Mouse (Mus musculus): Measurements from ENCODE around the gene Erc2.

Erc2 gene

DNA sequence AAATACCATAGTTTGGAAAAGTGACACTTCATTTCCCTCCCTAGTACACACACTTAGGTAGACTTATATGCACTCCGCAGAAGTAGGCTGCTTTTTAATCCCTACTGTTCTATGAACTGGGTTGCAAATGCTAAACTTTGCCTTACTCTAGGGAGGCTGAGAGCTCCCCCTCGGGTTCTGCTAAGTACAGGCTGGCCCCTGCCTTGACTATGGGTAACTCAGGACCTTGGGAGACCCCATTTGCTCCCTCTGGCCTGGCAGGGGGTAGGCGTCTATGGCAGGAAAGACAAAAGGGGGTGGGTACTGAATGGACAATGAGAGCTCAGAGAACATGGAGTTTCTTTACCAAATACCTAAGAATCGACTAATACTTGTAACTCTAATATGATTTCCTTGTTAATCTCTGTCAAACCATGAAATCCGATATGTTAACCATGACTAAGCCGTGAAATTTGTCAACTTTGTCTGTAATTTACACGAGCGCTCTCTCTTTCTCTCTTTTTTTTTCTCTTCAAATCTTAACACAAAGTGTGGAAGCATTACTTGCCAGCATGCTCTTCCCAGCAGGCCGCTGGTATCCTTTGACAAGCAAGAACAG, 754.1 kb downstream of the Erc2 start:
- DNase-seq (ENCODE audit: low spot score): no peak

DNA sequence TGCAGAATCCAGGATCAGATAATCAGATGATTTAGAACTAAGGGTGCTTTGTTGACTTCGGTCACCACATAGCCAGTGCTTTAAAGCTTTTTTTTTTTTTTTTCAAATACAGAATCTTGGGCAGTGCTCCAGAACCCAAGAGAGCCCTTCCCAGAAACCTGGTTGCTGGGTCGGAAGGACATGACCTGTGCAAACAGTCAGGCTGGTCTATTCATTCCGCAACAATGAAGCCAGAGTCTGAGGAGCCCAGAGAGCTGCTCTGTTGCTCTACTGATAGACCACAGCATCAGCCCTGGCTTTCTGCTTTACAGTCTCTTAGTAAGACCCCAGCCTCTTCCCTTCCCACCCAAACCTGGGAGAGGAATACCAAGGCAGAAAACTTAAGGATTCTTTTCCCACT, 755.3 kb downstream of the Erc2 start:
- DNase-seq (ENCODE audit: low spot score): no peak

DNA sequence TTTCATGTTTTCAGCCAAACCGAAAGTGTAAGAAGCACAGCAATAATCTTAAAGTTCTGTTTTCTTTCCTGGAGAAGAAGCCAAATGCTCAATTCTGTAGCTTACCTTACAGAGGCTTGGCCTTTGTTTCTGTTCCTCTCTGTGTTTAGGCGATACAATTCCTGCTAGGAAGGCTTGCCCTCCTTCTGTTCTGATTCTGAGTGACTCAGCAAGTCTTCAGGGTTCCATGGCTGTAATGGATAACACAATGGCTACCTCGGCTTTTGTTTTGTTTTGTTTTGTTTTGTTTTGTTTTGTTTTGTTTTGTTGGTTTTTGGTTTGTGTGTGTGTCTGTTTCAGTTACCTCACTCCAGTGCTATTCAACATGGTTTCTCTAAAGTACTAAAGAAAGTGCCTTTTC, 757.9 kb downstream of the Erc2 start:
- DNase-seq (ENCODE audit: low spot score): no peak

DNA sequence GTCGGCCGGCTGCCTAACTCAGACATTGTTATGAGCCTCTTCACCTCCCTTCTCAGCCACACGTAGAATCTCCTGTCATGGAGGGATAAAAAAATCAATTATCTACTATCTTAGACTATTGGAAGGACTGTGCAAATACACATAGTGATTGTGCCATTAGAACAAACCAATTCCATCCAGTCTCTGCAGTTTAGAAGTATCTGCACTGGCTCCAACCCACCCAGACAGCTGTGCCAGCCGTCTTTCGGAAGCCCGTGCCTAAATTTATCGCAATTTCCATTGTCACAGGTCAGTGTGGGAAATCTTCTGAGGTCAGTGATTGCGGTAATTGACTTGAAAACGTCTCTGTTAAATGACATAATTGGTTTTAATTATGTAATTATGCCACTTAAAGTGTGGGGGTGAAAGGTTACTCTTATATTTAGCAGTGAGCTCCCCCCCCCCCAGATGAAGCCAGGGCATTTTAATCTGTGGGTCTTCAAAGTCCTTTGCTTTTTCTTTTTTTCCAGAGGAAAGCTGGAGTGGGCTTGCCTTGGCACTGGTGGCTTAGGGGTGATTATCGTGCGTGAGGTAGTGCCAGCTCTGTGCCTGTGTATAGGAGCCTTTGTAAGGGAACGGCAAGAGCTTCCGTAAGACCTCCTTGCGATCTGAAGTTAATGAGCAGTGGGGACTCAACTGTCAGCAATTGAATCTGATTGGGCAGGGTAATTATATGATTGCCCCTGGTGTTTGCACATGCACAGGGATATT, 759.7 kb downstream of the Erc2 start:
- no peak for DNase-seq (ENCODE audit: low spot score)

DNA sequence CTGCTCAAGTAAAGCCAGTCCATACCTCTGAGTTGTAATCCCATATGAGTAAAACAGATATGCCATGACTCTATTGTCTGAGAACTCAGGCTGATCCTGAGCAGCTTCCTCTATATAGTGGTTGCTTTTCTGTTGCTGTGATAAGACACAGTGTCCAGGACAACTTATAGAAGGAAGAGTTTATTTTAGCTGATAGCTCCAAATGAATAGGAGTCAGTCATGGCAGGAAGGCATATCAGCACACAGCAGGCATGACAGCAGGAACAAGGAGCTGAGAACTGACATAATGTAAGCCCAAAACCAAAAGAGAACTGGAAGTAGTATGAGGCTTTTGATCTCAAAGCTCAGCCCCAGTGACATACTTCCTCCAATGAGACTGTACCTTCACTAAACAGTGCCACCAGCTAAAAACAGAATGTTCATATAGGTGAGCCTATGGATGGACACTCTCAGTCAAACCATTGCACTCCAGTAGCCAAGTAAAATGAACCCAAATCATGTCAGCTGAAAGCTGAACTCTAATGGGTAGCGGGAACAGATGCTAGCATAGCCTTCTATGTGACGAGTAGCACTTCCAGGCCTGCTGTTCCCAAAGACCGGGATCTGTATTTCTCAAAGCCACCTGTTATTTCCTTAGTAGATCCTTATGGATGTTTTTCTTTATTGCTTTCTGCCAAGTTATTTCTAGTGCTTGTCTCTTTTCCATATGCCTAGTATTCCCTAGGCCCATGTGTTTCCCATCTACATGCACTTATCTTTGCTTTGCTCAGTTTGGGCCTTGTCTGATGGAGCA, 764.8 kb downstream of the Erc2 start:
- DNase-seq (ENCODE audit: low spot score): no peak

DNA sequence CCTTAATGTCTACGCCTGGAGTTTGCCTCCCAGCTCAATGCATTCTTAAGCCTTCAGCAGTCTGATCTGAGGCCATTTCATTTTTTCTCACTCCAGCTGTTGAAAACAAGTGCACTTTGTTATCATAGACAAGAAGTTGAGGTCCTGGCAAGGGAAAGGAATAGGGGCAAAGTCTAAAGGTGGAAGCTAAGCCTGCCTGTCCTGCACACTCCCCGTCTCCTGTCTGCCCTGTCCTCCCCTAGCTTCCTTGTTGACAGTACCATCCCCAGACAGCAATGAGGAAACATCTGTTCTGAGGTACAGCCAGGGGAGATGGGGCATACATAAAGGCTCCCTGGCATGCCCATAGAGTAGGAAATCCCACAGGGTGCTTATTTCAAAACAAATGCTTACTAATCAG, 776.7 kb downstream of the Erc2 start:
- no peak for DNase-seq (ENCODE audit: low spot score)

DNA sequence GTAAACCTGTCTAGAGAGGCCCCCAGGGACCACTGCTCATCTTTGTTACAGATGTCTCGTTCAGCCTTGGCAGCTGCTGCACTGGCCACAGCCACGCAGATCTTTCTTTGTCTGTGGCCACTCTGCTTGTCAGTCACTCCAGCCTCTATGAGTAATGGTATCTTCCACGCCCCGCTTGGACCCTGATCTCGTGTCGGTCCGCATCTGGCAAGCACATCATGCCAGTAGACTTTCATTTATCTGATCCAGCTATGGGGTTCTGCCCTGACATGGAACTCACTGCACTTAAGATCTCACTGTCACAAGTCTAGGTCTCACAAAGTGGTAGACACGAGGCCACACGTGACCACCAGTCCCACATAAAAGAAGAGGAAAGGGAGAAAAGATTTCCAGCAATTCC, 777.7 kb downstream of the Erc2 start:
- no peak for DNase-seq (ENCODE audit: low spot score)

DNA sequence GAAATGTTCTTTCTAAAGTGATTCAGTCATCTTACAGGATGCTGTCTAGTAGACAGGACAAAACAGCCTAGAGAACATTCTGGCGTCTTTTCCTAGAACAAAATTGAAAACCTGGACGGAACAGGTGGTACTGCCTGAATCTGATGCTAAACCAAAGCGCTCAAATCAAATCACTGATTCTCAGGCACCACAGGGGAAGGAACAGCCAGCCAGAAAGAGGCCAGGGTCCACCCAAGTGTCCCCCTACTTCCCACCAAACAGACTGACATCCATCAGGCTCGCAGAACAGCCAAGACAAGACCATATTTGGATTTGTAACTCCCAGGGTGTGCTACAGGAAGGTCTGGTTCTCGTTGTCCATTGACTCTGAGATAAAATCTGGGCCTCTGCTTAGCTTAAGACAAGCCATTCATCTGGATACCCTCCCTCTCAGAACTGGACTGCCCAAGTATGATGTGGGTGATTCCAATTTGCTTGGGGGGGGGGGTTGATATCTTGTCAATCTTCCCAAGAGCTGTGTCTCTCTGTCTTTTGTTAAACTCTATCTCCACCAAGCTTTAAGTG, 783.1 kb downstream of the Erc2 start:
- no peak for DNase-seq (ENCODE audit: low spot score)

DNA sequence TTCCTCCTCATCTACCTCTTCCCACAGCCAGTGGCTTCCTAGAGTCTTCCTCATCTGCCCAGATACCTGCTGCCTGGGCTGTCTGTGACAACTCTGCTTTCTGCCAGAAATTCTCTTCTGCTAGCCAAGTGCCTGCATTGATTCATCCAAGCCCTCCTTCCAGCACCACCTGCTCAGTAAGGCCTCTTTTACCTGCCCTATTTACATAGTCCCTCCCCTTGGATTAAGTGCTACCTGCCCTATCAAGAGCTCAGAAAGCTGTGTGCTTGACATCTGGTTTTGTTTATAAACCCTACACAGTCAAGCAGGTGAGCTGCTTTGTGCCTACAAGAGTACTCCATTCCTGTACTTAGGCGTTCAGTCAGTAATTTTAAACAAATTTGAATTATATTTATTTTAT, 787.2 kb downstream of the Erc2 start:
- DNase-seq (ENCODE audit: low spot score): no peak

DNA sequence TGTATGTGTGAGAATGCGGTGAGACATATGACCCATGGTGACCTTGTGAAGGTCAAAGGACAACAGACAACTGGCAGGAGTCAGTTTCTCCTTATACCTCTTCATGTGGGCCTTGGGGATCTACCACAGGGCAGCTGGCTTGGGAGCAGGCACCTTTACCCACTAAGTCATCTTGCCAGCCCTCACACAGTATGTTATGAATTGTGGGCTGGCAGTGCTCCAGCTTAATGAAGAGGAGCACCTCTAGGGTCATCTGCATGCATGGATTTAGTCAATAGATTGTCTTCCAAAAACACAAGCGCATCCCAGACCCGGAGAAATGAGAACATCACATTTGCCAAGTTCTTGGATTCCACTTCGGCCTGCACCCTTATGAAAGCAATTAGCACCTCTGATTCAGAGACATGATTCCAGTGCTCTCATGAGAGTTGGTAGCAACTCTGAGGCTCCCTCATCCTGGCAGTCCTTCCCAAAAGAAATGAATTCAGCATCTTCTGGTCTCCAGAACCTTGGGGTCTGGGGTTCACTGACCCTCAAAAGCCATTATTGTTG, 787.6 kb downstream of the Erc2 start:
- no peak for DNase-seq (ENCODE audit: low spot score)

DNA sequence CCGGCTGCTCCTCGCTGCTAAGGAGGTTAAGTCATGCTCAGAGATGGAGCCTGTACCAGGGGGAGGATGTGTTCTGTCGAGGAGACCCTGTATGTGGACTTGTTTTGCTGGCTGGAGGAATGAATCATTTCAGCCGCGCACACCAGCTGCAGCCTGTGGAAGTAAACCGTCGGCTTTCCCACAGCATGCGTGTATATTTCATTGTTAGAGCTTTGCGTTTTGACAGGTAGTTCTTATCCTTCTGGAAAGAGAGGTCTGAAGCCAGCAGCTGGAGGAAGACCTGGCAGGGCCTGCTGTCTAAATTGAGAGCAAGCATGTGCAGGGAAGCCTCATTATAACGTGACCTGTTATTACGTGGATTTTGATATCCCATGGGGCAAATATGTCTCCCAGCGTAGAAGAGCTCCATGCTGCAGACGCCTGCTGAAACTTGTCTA, 788.6 kb downstream of the Erc2 start:
- DNase-seq (ENCODE audit: low spot score): no peak

DNA sequence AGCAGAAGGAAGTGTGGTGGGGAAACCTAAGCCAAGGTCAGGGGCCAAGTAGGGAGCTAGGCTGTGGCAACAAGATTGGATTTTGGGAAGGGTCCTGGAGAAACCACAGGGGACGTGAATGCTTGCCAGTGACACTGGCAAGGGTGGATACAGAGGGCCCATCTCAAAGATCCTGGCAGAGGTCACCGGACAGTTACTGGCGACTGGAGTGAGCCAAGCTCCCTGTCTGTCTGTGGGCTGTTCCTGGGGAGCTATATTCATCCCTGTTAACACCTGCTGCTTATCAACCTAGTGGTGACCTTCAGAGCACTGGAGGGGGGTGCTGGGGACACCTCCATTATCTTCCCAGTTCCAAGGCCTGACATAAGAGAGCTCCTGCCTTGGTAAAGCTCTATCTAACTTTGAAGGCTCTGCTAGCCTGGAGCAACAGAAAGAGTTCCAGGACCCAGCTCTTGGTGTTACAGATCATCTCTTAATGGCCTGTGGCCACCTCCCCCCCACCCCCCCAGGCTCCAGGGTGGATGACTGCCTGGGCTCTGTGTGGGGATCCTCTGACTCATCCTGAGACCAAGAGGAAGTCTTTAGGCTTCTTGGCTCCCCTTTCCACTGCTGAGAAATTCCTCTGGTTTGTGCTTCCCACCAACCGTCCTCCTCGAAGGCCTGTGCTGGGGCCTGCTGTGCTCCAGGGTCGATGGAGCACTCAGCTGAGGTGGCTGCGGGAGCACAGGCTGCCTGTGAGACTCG, 790.2 kb downstream of the Erc2 start:
- no peak for DNase-seq (ENCODE audit: low spot score)

DNA sequence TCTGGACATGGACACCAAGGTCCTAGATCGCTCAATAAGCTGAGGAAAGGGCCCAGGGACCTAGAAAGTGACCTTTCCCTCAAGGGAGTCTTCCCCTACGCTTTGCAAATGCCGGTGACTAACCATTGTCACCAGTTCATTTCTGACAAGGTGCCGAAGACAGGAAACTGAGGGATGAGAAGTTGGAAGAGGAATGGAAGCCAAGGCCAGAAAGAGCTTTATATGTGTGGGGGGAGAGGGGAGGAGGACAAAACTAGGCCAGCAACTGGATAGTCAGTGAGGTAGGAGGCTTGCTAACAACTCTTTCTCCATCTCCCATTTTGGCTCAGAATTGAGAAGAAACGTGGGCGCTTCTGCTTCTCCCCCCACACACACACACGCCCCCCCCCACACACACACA, 791.3 kb downstream of the Erc2 start:
- no peak for DNase-seq (ENCODE audit: low spot score)

DNA sequence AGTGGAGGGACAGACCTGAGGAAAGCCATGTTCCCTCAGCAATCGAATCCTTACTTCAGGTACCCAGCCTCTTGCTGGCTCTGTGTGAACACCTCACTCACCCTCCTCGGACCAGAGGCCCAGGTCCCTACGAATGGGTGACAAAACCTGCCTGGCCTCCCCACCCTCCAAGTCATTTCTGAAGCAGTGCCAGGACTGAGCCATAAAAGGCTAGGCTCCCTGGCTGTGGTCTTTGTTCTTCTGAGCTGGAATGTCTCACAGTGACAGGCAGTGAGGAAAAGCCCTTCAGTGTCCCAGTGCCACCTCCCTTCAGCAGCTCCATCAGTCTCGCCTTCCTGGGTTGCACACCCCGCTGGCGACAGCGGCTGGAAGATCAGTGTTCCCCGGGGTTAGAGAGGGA, 794.8 kb downstream of the Erc2 start:
- no peak for DNase-seq (ENCODE audit: low spot score)

DNA sequence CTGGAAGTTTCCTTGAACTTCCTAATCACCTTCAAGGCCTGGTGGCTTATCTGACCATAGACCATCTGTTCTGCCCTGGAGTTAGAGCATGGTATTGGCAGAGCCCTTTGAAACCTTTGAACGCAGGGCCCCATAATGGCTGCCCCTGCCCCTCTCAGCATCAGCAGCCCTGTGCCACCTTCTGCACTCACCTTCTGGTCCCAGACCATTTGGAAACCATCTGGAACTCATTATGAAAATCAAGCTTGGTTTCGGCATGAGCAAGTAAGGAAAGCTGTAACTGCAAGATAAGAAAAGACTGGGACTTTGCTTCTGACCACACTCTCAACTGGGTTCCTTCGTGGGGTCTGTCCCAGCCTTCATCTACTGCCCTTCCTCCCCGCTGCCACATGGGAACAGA, 796.3 kb downstream of the Erc2 start:
- no peak for DNase-seq (ENCODE audit: low spot score)

DNA sequence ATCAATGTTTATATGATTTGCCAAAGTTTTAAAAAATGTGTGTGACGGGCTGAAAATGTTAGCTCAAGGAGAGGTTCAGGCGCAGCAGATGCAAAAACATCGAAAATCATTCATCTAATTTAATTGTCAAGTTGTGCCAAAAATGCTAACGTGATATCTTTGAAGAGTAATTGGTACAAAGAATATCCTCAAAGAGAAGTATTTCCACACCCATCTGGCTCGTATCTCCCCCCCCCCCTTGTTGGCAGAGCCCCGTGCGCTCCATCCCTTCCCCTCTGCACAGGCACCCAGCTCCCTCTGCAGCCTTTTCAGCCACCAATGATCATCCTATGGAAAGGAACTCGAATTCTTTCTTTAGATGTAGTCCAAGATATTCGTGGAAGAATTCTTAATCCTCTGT, 797.0 kb downstream of the Erc2 start:
- no peak for DNase-seq (ENCODE audit: low spot score)

DNA sequence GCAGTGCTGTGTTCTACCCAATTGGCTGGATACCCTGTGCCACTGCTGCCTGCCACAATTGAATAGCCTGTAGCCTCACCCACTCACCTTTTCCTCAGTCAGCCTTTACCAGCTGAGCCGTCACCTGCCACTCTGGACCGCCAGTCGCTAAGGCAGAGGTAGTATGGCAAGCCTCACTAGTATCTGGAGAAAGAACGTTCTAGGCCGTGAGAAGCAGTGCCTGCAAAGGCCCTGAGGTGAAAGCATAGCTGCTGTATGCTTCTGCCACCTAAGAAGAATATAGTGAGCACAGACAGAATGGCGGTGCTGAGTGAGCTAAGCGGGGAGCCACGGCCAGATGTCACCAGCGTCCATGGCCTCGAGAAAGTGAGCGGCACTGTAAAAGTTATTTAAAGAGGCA, 798.4 kb downstream of the Erc2 start:
- DNase-seq (ENCODE audit: low spot score): no peak

DNA sequence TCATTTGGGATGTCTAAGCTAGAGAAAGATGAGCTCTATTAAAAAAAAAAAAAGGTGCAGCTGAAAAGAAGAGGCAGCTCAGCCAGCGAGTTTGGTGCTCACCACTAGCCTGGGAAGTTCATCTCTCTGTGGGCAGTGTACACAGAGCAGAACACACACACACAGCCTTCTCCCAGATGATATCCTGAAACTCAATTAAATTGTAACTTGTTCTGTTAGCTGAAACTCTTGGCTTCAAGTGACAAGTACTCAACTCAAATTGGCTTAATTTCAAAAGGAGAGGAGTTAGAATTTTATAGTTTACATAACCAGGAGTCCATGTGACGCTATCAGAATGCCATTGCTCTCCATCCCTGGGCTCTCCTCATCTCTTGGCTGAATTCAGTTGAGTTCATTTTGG, 804.4 kb downstream of the Erc2 start:
- no peak for DNase-seq (ENCODE audit: low spot score)

DNA sequence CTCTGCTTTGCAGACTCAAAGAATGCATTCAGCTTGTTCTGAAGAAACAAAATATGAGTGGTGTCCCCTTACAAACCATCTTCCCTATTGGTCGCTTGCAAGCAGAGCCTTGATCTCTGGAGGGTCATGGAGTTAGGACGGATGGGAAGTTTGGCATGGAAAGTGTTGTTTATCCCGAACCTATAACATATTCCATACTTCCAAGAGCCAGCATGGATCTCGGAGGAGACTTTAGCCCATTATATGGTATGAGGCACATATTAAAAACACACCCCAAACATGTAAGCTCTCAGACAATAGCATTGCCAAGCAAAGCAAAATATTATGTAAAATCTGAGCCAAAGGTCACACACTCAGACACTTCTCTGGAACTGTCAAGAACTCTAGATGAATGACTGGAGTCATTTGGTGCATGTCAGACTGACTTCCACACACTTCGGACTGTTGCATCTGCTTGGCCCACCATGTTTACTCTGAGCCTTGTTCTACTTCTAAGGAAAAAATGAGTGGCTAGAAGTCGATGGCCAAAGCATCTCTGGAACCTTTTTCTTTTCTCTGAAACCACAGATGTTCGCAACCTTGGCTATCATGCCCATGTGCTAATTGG, 809.6 kb downstream of the Erc2 start:
- no peak for DNase-seq (ENCODE audit: low spot score)

DNA sequence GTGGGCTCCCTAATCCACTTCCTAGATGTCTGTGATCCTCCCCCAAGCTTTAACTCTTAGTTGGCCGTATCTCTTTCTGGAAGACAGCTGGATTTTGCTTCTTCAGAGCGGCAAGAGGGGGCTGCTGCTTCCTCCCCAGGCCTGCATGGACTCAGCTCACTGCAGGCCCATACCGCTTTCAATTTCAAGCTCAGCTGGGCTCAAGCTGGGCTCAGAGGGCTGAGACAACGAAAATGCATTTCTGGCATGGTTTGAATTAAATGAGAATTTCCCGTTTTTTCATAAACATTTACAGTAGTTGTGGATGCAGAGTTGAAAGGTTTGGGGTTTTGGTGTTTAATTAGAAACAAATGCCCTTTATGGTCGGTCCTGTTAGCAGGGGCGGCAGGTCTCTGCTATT, 812.8 kb downstream of the Erc2 start:
- no peak for DNase-seq (ENCODE audit: low spot score)

DNA sequence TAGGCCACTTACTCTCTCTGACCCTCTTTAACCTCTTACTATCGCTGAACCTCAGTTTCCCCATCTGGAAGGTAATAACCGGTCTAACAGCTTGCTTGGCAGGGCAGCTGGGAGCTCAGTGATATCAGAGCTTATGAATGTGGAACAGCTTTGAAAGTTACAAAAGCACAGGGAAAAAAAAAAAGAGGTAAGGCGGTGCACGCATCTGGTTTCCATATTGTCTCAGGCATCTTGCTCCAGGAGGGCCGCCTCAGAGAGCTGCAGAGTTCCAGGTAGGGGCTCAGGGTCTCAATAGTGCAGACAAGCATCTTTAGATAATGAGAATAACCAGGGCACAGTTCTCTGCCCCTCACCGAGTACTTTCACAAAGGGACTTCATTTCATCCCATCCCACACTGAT, 816.9 kb downstream of the Erc2 start:
- DNase-seq (ENCODE audit: low spot score): no peak

Measured in spleen, adult 12 weeks (tissue).